Mouse (Mus musculus): ENCODE data around the gene Camk2d. TPM values are rescaled to one million over a fixed set of nuclear protein-coding genes. Genes with fewer than 3 reads are reported as not detected.

Gene Camk2d
- polyA plus RNA-seq, 1 experiment from 2014 or later, result 20.6 TPM

DNA sequence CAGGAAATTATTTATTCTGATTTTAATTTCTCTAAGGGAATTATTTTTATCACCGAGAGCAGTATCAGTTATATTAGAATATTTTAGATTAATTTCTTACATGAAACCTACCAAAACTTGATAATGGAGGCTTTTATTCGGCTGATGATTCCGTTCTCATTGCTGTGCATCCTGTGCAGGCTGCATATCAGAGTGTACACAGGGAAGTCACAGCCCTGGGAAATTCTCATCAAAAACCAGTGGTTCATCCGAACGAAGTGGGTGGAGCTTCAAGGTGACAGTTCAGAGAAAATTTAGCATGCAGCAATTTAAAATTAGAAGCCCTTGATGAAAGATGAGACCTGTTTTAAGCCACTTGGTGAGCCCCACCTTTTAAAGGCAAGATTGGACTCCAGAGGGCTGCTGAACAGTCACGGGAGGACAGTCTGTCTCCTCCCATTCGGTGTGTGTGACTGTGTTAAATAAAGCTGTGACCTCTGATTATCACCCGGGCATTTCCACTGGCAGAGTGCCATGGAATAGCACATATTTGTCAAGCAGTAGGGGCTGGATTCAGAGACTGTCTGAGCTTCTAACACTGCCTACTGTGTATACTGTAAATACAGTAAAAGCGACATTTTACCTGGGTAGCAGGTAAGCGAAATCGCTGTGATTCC, 150.2 kb downstream of the Camk2d start:
- ATAC-seq (ENCODE audit: low FRiP score) (peak; percentile 59), DNase-seq (ENCODE audit: low spot score) (no peak)
- Histone ChIP-seq H3K4me2 (replicated peaks; ENCODE audit: low read depth, low read length) (no peak overlapping the region), H3K4me1 (replicated peaks; ENCODE audit: control insufficient read depth, insufficient read depth, low read length) (no peaks in the 10 kb centered on the region), H3K27me3 (ENCODE audit: control insufficient read depth, insufficient read depth, low read length) (no peaks in the 10 kb centered on the region), H3K4me3 (ENCODE audit: low read depth, low read length) (no peak overlapping the region), H3K9me3 (ENCODE audit: control insufficient read depth, low read length) (no peaks in the 10 kb centered on the region), H3K36me3 (ENCODE audit: control insufficient read depth, insufficient read depth, low read length) (no peaks in the 10 kb centered on the region), H3K9ac (ENCODE audit: low read depth, low read length) (no peak overlapping the region), H3K27ac (ENCODE audit: low read depth, low read length) (no peak overlapping the region)
- WGBS, result 77% methylated on average over 11 of the region's 11 CpGs

DNA sequence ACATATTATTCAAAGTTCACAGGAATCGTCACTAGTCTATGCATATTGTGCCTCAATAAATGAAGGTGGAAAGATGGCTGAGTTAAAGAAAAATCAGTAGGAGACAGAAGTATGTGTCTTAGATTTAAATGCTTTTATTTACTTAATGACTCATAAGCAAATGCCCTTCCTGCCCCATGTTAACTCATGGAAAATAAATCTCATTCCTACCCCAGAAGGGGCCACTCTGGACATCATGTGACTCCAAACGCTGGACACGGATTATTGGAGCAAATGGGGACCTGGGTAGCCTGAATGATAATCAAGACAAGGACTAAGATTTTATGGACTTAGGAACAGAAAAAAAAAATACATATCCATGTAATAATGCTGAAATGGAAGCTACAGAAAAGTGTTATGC, 151.5 kb downstream of the Camk2d start:
- DNase-seq (ENCODE audit: low spot score) (no peak), ATAC-seq (ENCODE audit: low FRiP score) (no peak)
- Histone ChIP-seq H3K4me1 (replicated peaks; ENCODE audit: control insufficient read depth, insufficient read depth, low read length) (no peaks in the 10 kb centered on the region), H3K36me3 (ENCODE audit: control insufficient read depth, insufficient read depth, low read length) (no peaks in the 10 kb centered on the region), H3K27me3 (ENCODE audit: control insufficient read depth, insufficient read depth, low read length) (no peaks in the 10 kb centered on the region), H3K9me3 (ENCODE audit: control insufficient read depth, low read length) (no peaks in the 10 kb centered on the region), H3K27ac (ENCODE audit: low read depth, low read length) (no peak overlapping the region), H3K9ac (ENCODE audit: low read depth, low read length) (no peak overlapping the region), H3K4me2 (replicated peaks; ENCODE audit: low read depth, low read length) (no peak overlapping the region), H3K4me3 (ENCODE audit: low read depth, low read length) (no peak overlapping the region)
- WGBS, result 91% methylated on average over 3 of the region's 3 CpGs

DNA sequence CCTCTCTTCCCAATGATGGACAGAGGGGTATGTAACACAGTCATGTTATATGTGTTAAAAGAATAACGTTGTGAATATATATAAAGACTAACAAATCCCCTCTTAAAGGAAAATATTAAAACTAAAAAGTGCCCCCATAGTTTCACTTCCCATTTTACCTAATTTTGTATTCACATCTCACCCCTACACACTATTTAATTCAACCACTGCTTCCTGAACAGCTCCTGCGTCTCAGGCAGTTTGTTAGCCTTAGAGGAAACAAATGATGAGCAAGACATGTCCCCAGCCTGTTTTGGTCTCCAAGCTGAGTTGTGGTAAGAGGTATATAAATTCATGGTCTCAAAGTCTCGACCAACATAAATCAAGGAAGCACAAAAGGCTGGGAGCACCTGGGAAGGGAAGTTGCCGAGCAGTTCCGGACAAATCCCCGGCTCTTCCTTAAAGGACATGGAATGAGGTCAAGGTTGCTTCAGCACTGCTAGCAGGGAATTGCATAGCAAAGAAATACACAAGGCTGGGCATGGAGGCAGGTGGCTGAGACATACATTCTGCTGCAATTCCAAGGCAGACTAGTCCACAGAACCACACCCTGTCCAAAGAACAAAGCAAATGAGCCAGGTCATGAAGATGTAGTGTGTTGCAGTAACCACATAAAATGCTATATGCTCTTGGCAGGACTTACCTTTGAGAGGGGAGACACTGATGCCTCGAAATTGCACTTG, 155.4 kb downstream of the Camk2d start:
- 88% methylated on average over 7 of the region's 7 CpGs for WGBS
- H3K27me3 ChIP-seq (ENCODE audit: control insufficient read depth, insufficient read depth, low read length), result no peaks in the 10 kb centered on the region
- ATAC-seq (ENCODE audit: low FRiP score), result no peak

DNA sequence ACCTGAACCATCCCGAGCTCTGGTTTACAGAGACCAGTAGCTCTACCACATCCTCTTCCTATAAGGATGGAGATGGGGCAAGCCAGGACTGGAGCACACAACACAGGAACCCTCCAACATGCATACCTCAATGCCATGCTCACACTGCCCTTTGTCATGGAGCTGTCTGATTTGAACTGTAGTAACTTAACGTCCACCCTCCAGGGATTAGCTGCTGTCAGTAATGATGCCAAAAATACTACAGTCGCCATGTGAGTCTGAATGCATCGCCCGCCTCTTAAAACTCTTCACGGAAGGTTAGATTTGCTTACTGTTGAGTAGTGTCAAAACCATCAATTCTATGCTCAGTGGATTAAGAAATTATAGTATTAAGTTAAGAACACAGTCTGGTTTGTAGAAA, 156.9 kb downstream of the Camk2d start:
- DNase-seq (ENCODE audit: low spot score), result no peak
- no peak overlapping the region for H3K27ac ChIP-seq (ENCODE audit: low read depth, low read length)
- no peak overlapping the region for H3K9ac ChIP-seq (ENCODE audit: low read depth, low read length)
- 93% methylated on average over 6 of the region's 6 CpGs for WGBS
- no peaks in the 10 kb centered on the region for H3K4me1 ChIP-seq (replicated peaks; ENCODE audit: control insufficient read depth, insufficient read depth, low read length)
- no peak for ATAC-seq (ENCODE audit: low FRiP score)
- H3K4me3 ChIP-seq (ENCODE audit: low read depth, low read length), result no peak overlapping the region
- H3K4me2 ChIP-seq (replicated peaks; ENCODE audit: low read depth, low read length), result no peak overlapping the region
- H3K9me3 ChIP-seq (ENCODE audit: control insufficient read depth, low read length), result no peaks in the 10 kb centered on the region
- H3K36me3 ChIP-seq (ENCODE audit: control insufficient read depth, insufficient read depth, low read length), result no peaks in the 10 kb centered on the region
- H3K27me3 ChIP-seq (ENCODE audit: control insufficient read depth, insufficient read depth, low read length), result no peaks in the 10 kb centered on the region

More for the DNA sequence above, 155.4 kb downstream of the Camk2d start:
- Histone ChIP-seq H3K4me1 (replicated peaks; ENCODE audit: control insufficient read depth, insufficient read depth, low read length) (no peaks in the 10 kb centered on the region), H3K9me3 (ENCODE audit: control insufficient read depth, low read length) (no peaks in the 10 kb centered on the region), H3K36me3 (ENCODE audit: control insufficient read depth, insufficient read depth, low read length) (no peaks in the 10 kb centered on the region), H3K27ac (ENCODE audit: low read depth, low read length) (no peak overlapping the region), H3K4me2 (replicated peaks; ENCODE audit: low read depth, low read length) (no peak overlapping the region), H3K9ac (ENCODE audit: low read depth, low read length) (no peak overlapping the region), H3K4me3 (ENCODE audit: low read depth, low read length) (no peak overlapping the region)
- DNase-seq (ENCODE audit: low spot score), result no peak

DNA sequence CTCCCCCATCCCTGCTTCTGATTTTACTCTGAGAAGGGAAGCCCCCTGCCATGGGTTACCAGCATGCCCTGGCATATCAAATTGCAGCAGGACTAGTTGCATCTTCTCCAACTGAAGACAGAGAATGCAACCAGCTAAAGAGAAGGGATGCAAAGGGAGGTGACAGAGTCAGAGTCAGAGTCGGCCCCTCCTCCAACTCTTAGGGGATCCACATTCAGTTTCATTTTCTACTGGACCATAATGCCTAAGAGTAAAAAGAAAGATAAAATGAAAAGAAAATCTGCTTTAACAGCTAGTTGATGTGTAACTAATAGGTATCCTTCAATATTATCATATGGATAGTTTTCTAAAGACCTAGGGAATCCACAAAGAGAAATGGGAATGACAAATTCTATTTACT, 162.3 kb downstream of the Camk2d start:
- H3K27ac ChIP-seq (ENCODE audit: low read depth, low read length), result no peak overlapping the region
- no peaks in the 10 kb centered on the region for H3K27me3 ChIP-seq (ENCODE audit: control insufficient read depth, insufficient read depth, low read length)
- no peak for DNase-seq (ENCODE audit: low spot score)
- ATAC-seq (ENCODE audit: low FRiP score), result no peak
- no peaks in the 10 kb centered on the region for H3K4me1 ChIP-seq (replicated peaks; ENCODE audit: control insufficient read depth, insufficient read depth, low read length)
- no peak overlapping the region for H3K9ac ChIP-seq (ENCODE audit: low read depth, low read length)
- H3K36me3 ChIP-seq (ENCODE audit: control insufficient read depth, insufficient read depth, low read length), result no peaks in the 10 kb centered on the region
- H3K4me2 ChIP-seq (replicated peaks; ENCODE audit: low read depth, low read length), result no peak overlapping the region
- WGBS, result 96% methylated on average over 1 of the region's 1 CpGs
- H3K9me3 ChIP-seq (ENCODE audit: control insufficient read depth, low read length), result no peaks in the 10 kb centered on the region
- no peak overlapping the region for H3K4me3 ChIP-seq (ENCODE audit: low read depth, low read length)

DNA sequence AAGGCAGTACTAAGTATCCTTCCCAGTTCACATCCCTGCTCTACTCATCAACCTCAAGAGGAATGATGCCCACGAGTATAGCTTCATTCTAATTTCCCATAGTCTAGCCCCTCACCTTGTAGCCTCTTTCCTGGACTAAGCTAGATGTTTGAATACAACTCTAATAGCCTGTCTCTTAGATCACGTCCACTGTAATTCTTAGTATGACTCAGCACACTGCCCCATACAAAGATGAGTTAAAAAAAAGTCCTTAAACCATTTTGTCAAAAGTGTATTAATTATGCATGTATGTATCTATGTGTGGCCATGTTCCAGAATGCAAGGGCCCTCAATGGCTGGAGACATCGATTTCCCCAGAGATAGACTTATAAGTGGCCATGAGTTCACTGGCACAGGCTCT, 164.5 kb downstream of the Camk2d start:
- H3K4me1 ChIP-seq (replicated peaks; ENCODE audit: control insufficient read depth, insufficient read depth, low read length), result no peaks in the 10 kb centered on the region
- no peak for DNase-seq (ENCODE audit: low spot score)
- no peaks in the 10 kb centered on the region for H3K27me3 ChIP-seq (ENCODE audit: control insufficient read depth, insufficient read depth, low read length)
- no peaks in the 10 kb centered on the region for H3K36me3 ChIP-seq (ENCODE audit: control insufficient read depth, insufficient read depth, low read length)
- ATAC-seq (ENCODE audit: low FRiP score), result no peak
- no peak overlapping the region for H3K27ac ChIP-seq (ENCODE audit: low read depth, low read length)
- WGBS, result 86% methylated on average over 3 of the region's 3 CpGs
- H3K4me2 ChIP-seq (replicated peaks; ENCODE audit: low read depth, low read length), result no peak overlapping the region
- no peaks in the 10 kb centered on the region for H3K9me3 ChIP-seq (ENCODE audit: control insufficient read depth, low read length)
- H3K4me3 ChIP-seq (ENCODE audit: low read depth, low read length), result no peak overlapping the region
- H3K9ac ChIP-seq (ENCODE audit: low read depth, low read length), result no peak overlapping the region

DNA sequence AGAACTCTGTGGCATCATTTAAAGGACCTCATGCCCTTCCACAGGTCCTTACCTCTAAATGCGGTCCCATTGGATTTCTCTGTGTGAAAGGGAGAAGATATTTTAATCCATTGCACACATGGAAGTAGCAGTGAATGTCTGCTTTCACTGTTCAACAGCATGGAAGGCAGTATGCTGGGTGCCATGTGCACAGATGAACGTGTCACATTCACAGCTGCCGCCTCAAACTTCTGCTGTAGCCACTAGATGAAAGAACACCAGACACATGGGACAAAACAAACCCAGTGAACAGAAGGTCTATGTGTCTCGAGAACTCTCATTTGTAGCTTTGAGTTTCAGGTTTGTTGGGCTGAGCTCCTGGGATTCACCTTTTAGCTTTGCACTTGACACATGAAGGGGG, 168.6 kb downstream of the Camk2d start:
- H3K27ac ChIP-seq (ENCODE audit: low read depth, low read length), result no peak overlapping the region
- DNase-seq (ENCODE audit: low spot score) (no peak), ATAC-seq (ENCODE audit: low FRiP score) (no peak)
- H3K4me3 ChIP-seq (ENCODE audit: low read depth, low read length), result no peak overlapping the region
- no peaks in the 10 kb centered on the region for H3K4me1 ChIP-seq (replicated peaks; ENCODE audit: control insufficient read depth, insufficient read depth, low read length)
- H3K9ac ChIP-seq (ENCODE audit: low read depth, low read length), result no peak overlapping the region
- H3K4me2 ChIP-seq (replicated peaks; ENCODE audit: low read depth, low read length), result no peak overlapping the region
- H3K36me3 ChIP-seq (ENCODE audit: control insufficient read depth, insufficient read depth, low read length), result no peaks in the 10 kb centered on the region
- H3K9me3 ChIP-seq (ENCODE audit: control insufficient read depth, low read length), result no peaks in the 10 kb centered on the region
- WGBS, result 91% methylated on average over 4 of the region's 4 CpGs
- H3K27me3 ChIP-seq (ENCODE audit: control insufficient read depth, insufficient read depth, low read length), result no peaks in the 10 kb centered on the region

DNA sequence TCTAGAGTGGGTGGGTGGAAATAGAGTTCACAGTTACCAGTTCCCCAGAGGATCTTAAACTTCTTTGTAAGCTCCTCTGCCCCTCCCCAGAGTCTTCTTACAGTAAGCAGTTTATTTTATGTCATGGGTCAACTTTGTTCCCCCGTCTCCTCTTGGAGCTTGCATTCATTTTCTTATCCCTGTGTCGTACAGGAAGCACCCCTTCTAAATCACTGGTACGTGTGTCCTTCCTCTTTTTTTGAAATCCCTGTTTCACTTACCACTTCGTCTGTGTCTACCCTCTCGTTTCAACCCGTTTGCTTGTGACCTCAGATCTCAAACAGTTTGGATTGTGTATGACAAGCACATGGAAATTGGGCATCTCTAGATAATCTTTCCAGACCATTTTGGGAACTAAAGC, 174.0 kb downstream of the Camk2d start:
- Histone ChIP-seq H3K4me3 (ENCODE audit: low read depth, low read length) (no peak overlapping the region), H3K36me3 (ENCODE audit: control insufficient read depth, insufficient read depth, low read length) (no peaks in the 10 kb centered on the region), H3K9me3 (ENCODE audit: control insufficient read depth, low read length) (no peaks in the 10 kb centered on the region), H3K4me1 (replicated peaks; ENCODE audit: control insufficient read depth, insufficient read depth, low read length) (no peaks in the 10 kb centered on the region), H3K27ac (ENCODE audit: low read depth, low read length) (no peak overlapping the region), H3K27me3 (ENCODE audit: control insufficient read depth, insufficient read depth, low read length) (no peaks in the 10 kb centered on the region), H3K9ac (ENCODE audit: low read depth, low read length) (no peak overlapping the region), H3K4me2 (replicated peaks; ENCODE audit: low read depth, low read length) (no peak overlapping the region)
- ATAC-seq (ENCODE audit: low FRiP score) (no peak), DNase-seq (ENCODE audit: low spot score) (no peak)
- WGBS, result 79% methylated on average over 6 of the region's 6 CpGs

DNA sequence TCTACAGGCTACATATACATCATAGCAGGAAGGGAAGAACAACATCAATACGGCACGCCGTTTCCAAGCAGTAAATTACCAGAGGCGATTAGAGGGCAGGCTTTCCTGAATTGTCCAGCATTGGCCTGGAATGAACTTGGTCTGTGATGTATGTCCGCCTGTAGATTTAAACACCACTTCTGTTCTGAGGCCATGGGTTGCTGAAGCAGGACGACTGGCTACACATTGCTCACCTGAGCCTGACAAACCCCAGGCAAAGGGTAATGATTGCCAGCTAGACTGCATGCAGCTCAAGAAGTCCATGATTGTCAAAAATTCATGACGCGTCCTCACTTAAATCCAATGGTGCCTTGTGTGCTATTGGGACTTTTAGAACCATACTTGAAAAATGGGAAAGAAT, 174.9 kb downstream of the Camk2d start:
- WGBS, result 80% methylated on average over 8 of the region's 8 CpGs
- ATAC-seq (ENCODE audit: low FRiP score), result peak; percentile 47; the same call in 1 of the 2 replicates
- no peaks in the 10 kb centered on the region for H3K36me3 ChIP-seq (ENCODE audit: control insufficient read depth, insufficient read depth, low read length)
- no peak overlapping the region for H3K4me2 ChIP-seq (replicated peaks; ENCODE audit: low read depth, low read length)
- no peak overlapping the region for H3K9ac ChIP-seq (ENCODE audit: low read depth, low read length)
- H3K27me3 ChIP-seq (ENCODE audit: control insufficient read depth, insufficient read depth, low read length), result no peaks in the 10 kb centered on the region
- DNase-seq (ENCODE audit: low spot score), result no peak
- H3K4me3 ChIP-seq (ENCODE audit: low read depth, low read length), result no peak overlapping the region
- no peaks in the 10 kb centered on the region for H3K4me1 ChIP-seq (replicated peaks; ENCODE audit: control insufficient read depth, insufficient read depth, low read length)
- H3K27ac ChIP-seq (ENCODE audit: low read depth, low read length), result no peak overlapping the region
- H3K9me3 ChIP-seq (ENCODE audit: control insufficient read depth, low read length), result no peaks in the 10 kb centered on the region

Data from hindbrain, embryonic 11.5 days (tissue).